Mouse (Mus musculus) limb, embryonic 15.5 days (tissue): ENCODE results near the gene Idnk. TPM values are rescaled to one million over a fixed set of nuclear protein-coding genes. Genes with fewer than 3 reads are reported as not detected.
"Not testable (repeated sequence)": the region's sequence is repeated elsewhere in the genome, so short reads cannot be mapped to it uniquely, and the experiment has no call there.

ENCODE experiments used
- ATAC-seq: fragments of 200-750 bp; cut with Nextera tagmentation; 2 replicates; pipeline ENCODE4 v1.8.0; 2017; ENCODE audit warnings: low read depth, moderate TSS enrichment; ENCODE audit not compliant: insufficient number of reproducible peaks, low FRiP score, low TSS enrichment
- H3K27ac ChIP-seq: fragments of 300-500 bp; sonication (generic); 2 replicates; pipeline ENCODE4 v1.5.1; 2015; ENCODE audit warnings: moderate library complexity, mild to moderate bottlenecking, inconsistent platforms
- H3K27me3 ChIP-seq: fragments of 300-500 bp; sonication (generic); 2 replicates; pipeline ENCODE4 v1.6.1; 2015; ENCODE audit warnings: inconsistent platforms
- H3K36me3 ChIP-seq: fragments of 300-500 bp; sonication (generic); 2 replicates; pipeline ENCODE4 v1.6.1; 2015; ENCODE audit warnings: inconsistent platforms
- H3K4me1 ChIP-seq: fragments of 300-500 bp; sonication (generic); 2 replicates; pipeline ENCODE4 v1.6.1; 2015; ENCODE audit warnings: inconsistent platforms
- H3K4me2 ChIP-seq: fragments of 300-500 bp; sonication (generic); 2 replicates; pipeline ENCODE4 v1.6.1; 2015; ENCODE audit warnings: mild to moderate bottlenecking, inconsistent platforms
- H3K4me3 ChIP-seq: fragments of 300-500 bp; sonication (generic); 2 replicates; pipeline ENCODE4 v1.5.1; 2015; ENCODE audit warnings: mild to moderate bottlenecking, inconsistent platforms
- H3K9ac ChIP-seq: fragments of 300-500 bp; sonication (generic); 2 replicates; pipeline ENCODE4 v1.6.1; 2015; ENCODE audit warnings: inconsistent platforms
- H3K9me3 ChIP-seq: fragments of 300-500 bp; sonication (generic); 2 replicates; pipeline ENCODE4 v1.6.1; 2016; ENCODE audit warnings: inconsistent platforms
- WGBS: fragments of 180-500 bp; shearing (Covaris S2); methylation state at CpG from one replicate; pipeline ENCODE4 v1.1.7; 2015; 5-methylcytosine and 5-hydroxymethylcytosine counted together
- polyA plus RNA-seq: library from polyadenylated mRNA; unstranded; fragments of >200 nt; fragmentation: Nextera tagmentation; extraction: Ambion mirVana; gene quantifications from 2 replicates; pipeline ENCODE4 v1.2.1, GENCODE M21; 2015

Idnk gene
- polyA plus RNA-seq, 1 experiment from 2014 or later: 29.3 TPM

GRCm38 (mm10) chr13:58124989-58125388 lies 32.5 kb upstream of the Idnk start:
- no peak overlapping the region for H3K9ac ChIP-seq
- ATAC-seq: no peak
- no peak overlapping the region for H3K4me2 ChIP-seq
- H3K27ac ChIP-seq: no peak overlapping the region
- no peak overlapping the region for H3K4me3 ChIP-seq
- 50% methylated on average over 2 of the region's 2 CpGs for WGBS
- peaks cover 13% of the 10 kb centered on the region; the same call in 1 of the 2 replicates for H3K4me1 ChIP-seq
- H3K27me3 ChIP-seq: no peaks in the 10 kb centered on the region
- H3K36me3 ChIP-seq: 0 out of 2 replicates have a peak, but pooled peaks cover 2% of the 10 kb centered on the region
- no peaks in the 10 kb centered on the region for H3K9me3 ChIP-seq

- H3K27ac ChIP-seq: no peak overlapping the region
- H3K36me3 ChIP-seq: 0 out of 2 replicates have a peak, but pooled peaks cover 2% of the 10 kb centered on the region
- H3K9me3 ChIP-seq: no peaks in the 10 kb centered on the region
- peak overlapping the region; percentile 23 for H3K4me3 ChIP-seq
- peaks cover 13% of the 10 kb centered on the region; the same call in 1 of the 2 replicates for H3K4me1 ChIP-seq
- 21% methylated on average over 7 of the region's 7 CpGs for WGBS
- no peak for ATAC-seq
- H3K4me2 ChIP-seq: peak overlapping the region; percentile 41
- H3K27me3 ChIP-seq: no peaks in the 10 kb centered on the region
- no peak overlapping the region for H3K9ac ChIP-seq
These were observed 31.3 kb upstream of the Idnk start for GRCm38 (mm10) chr13:58126126-58126525.

GRCm38 (mm10) chr13:58126862-58127765 lies 30.3 kb upstream of the Idnk start:
- H3K4me1 ChIP-seq: peaks cover 13% of the 10 kb centered on the region; the same call in 1 of the 2 replicates
- H3K4me2 ChIP-seq: peak overlapping the region; percentile 60
- no peak for ATAC-seq
- H3K27me3 ChIP-seq: no peaks in the 10 kb centered on the region
- peak overlapping the region; percentile 98 for H3K27ac ChIP-seq
- H3K36me3 ChIP-seq: 0 out of 2 replicates have a peak, but pooled peaks cover 2% of the 10 kb centered on the region
- no peaks in the 10 kb centered on the region for H3K9me3 ChIP-seq
- under 1% methylated on average over 59 of the region's 92 CpGs for WGBS
- peak overlapping the region; percentile 99 for H3K9ac ChIP-seq
- peak overlapping the region; percentile 75 for H3K4me3 ChIP-seq

GRCm38 (mm10) chr13:58127766-58128361 lies 29.6 kb upstream of the Idnk start:
- Histone ChIP-seq H3K9ac (peak overlapping the region; percentile 99), H3K27ac (peak overlapping the region; percentile 98), H3K9me3 (no peaks in the 10 kb centered on the region), H3K36me3 (0 out of 2 replicates have a peak, but pooled peaks cover 2% of the 10 kb centered on the region), H3K4me3 (peak overlapping the region; percentile 75), H3K27me3 (no peaks in the 10 kb centered on the region), H3K4me2 (peak overlapping the region; percentile 60), H3K4me1 (peaks cover 11% of the 10 kb centered on the region; the same call in 1 of the 2 replicates)
- under 1% methylated on average over 81 of the region's 81 CpGs for WGBS
- peak; percentile 15; the same call in 1 of the 2 replicates for ATAC-seq

GRCm38 (mm10) chr13:58128396-58128767 lies 29.1 kb upstream of the Idnk start, which contains the start of gene Hnrnpa0:
Hnrnpa0 (minus strand) TSS chr13:58128556.
- H3K4me2 ChIP-seq: peak within 1 kb of the TSS; percentile 68
- peak within 1 kb of the TSS; percentile 99 for H3K9ac ChIP-seq
- peak within 1 kb of the TSS; percentile 98 for H3K27ac ChIP-seq
- ATAC-seq: peak; percentile 92
- no peaks in the 10 kb centered on the region for H3K9me3 ChIP-seq
- H3K36me3 ChIP-seq: 0 out of 2 replicates have a peak, but pooled peaks cover 2% of the 10 kb centered on the region
- no peaks in the 10 kb centered on the region for H3K27me3 ChIP-seq
- peak within 1 kb of the TSS; percentile 75 for H3K4me3 ChIP-seq
- H3K4me1 ChIP-seq: peaks cover 10% of the 10 kb centered on the region; the same call in 1 of the 2 replicates
- 0% methylated on average over 41 of the region's 62 CpGs for WGBS

- Histone ChIP-seq H3K27me3 (no peaks in the 10 kb centered on the region), H3K36me3 (0 out of 2 replicates have a peak, but pooled peaks cover 2% of the 10 kb centered on the region), H3K9me3 (no peaks in the 10 kb centered on the region), H3K27ac (peak overlapping the region; percentile 98), H3K4me3 (peak overlapping the region; percentile 75), H3K4me2 (peak overlapping the region; percentile 68), H3K9ac (peak overlapping the region; percentile 95), H3K4me1 (peaks cover 10% of the 10 kb centered on the region; the same call in 1 of the 2 replicates)
- ATAC-seq: peak; percentile 97
- under 1% methylated on average over 82 of the region's 83 CpGs for WGBS
These were observed 28.4 kb upstream of the Idnk start for GRCm38 (mm10) chr13:58128768-58129671.

- H3K4me2 ChIP-seq: peak overlapping the region; percentile 68
- H3K9me3 ChIP-seq: no peaks in the 10 kb centered on the region
- H3K9ac ChIP-seq: peak overlapping the region; percentile 95
- 0 out of 2 replicates have a peak, but pooled peaks cover 2% of the 10 kb centered on the region for H3K36me3 ChIP-seq
- ATAC-seq: no peak
- no peaks in the 10 kb centered on the region for H3K27me3 ChIP-seq
- peak overlapping the region; percentile 98 for H3K27ac ChIP-seq
- 26% methylated on average over 4 of the region's 4 CpGs for WGBS
- peaks cover 10% of the 10 kb centered on the region; the same call in 1 of the 2 replicates for H3K4me1 ChIP-seq
- peak overlapping the region; percentile 75 for H3K4me3 ChIP-seq
These were observed 27.7 kb upstream of the Idnk start for GRCm38 (mm10) chr13:58129687-58130246.

- ATAC-seq: no peak
- Histone ChIP-seq H3K27me3 (no peaks in the 10 kb centered on the region), H3K27ac (no peak overlapping the region), H3K4me3 (no peak overlapping the region), H3K9ac (no peak overlapping the region), H3K9me3 (no peaks in the 10 kb centered on the region), H3K4me2 (no peak overlapping the region), H3K36me3 (no peaks in the 10 kb centered on the region), H3K4me1 (0 out of 2 replicates have a peak, but pooled peaks cover 3% of the 10 kb centered on the region)
- 48% methylated on average over 3 of the region's 3 CpGs for WGBS
These were observed 25.8 kb upstream of the Idnk start for GRCm38 (mm10) chr13:58131692-58132091.

- H3K4me2 ChIP-seq, H3K9ac ChIP-seq, H3K27me3 ChIP-seq, H3K9me3 ChIP-seq, ATAC-seq, H3K27ac ChIP-seq, H3K4me3 ChIP-seq, H3K4me1 ChIP-seq, H3K36me3 ChIP-seq: not testable (repeated sequence)
- 96% methylated on average over 8 of the region's 8 CpGs for WGBS
These were observed 10.8 kb upstream of the Idnk start for GRCm38 (mm10) chr13:58146603-58147002.

GRCm38 (mm10) chr13:58147760-58148159 lies 9.7 kb upstream of the Idnk start:
- Histone ChIP-seq H3K4me3 (no peak overlapping the region), H3K27me3 (no peaks in the 10 kb centered on the region), H3K4me1 (peaks cover 7% of the 10 kb centered on the region), H3K36me3 (no peaks in the 10 kb centered on the region), H3K9me3 (no peaks in the 10 kb centered on the region), H3K4me2 (no peak overlapping the region), H3K27ac (no peak overlapping the region), H3K9ac (no peak overlapping the region)
- ATAC-seq: no peak
- WGBS: 79% methylated on average over 1 of the region's 1 CpGs
